Mouse (Mus musculus): ENCODE results near the gene Gm4779. TPM values are rescaled to one million over a fixed set of nuclear protein-coding genes. Genes with fewer than 3 reads are reported as not detected.

The Gm4779 gene
- polyA plus RNA-seq, 2 experiments, result 0.06 TPM

DNA sequence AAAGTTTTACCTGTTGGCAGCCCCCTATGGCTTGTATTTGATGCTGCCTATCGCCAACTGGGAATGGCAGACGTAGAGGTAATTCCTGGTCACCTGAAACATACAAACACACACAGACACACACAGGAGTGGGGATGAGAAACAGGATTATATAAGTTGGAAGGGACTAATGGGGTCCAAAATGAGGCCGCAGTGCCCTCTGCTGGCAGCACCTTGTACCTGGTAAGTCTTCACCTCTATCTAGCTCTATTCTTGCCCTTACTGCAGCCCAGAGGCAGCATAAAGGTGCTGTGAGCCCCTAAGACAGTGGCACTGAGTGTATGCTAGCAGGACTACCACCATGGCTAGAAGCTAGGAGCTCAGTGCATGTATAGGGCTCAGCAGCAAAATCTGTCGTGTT, 2.7 kb downstream of the Gm4779 start:
- Histone ChIP-seq H3K9me3 (ENCODE audit: control insufficient read depth, low read length) (no peaks in the 10 kb centered on the region), H3K9ac (replicated peaks) (no peak overlapping the region), H3K27ac (no peak overlapping the region), H3K4me1 (replicated peaks; ENCODE audit: control insufficient read depth in 2 of 2, insufficient read depth in 2 of 2, low read length in 1 of 2) (no peaks in the 10 kb centered on the region), H3K4me2 (ENCODE audit: low read depth) (no peak overlapping the region), H3K36me3 (replicated peaks; ENCODE audit: control insufficient read depth, insufficient read depth, low read depth) (no peaks in the 10 kb centered on the region), H3K27me3 (ENCODE audit: control insufficient read depth, insufficient read depth, low read length) (no peaks in the 10 kb centered on the region), H3K4me3 (ENCODE audit: insufficient read depth in 1 of 2, low read depth in 2 of 2, low read length in 2 of 2) (no peak overlapping the region)
- 29% methylated on average over 4 of the region's 4 CpGs for WGBS (ENCODE audit: insufficient replicate concordance)
- TF ChIP-seq CTCF (IDR thresholded peaks at IDR 0.05; ENCODE audit: low read depth) (peak; percentile 61), EP300 (IDR thresholded peaks at IDR 0.05; ENCODE audit: low read depth) (no peak)
- ATAC-seq (ENCODE audit: insufficient read depth) (no peak), DNase-seq (ENCODE audit: low read depth in 3 of 3, low spot score in 3 of 3) (no peak)

DNA sequence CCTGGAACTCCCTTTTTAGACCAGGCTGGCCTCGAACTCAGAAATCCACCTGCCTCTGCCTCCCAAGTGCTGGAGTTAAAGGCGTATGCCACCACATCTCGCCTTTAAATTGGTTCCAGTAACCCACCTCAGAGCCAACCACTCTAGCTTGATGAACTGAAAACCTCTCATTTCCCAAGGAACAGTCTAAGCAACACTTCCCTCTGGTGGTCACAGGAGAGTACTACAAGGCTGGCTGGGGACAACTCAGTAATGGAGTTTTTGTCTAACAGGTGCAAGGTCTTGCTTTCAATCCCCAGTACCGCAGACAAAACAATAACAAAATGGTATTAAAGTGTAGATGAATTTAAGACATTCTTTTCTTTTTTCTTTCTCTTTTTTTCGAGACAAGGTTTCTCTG, 22.2 kb downstream of the Gm4779 start:
- peak in 2 of 3 experiments; percentile 4 to 14 for DNase-seq (ENCODE audit: low read depth in 3 of 3, low spot score in 3 of 3)
- WGBS (ENCODE audit: insufficient replicate concordance), result 24% methylated on average over 5 of the region's 5 CpGs
- no peaks in the 10 kb centered on the region for H3K27me3 ChIP-seq (ENCODE audit: control insufficient read depth, insufficient read depth, low read length)
- H3K9me3 ChIP-seq (ENCODE audit: control insufficient read depth, low read length), result no peaks in the 10 kb centered on the region
- H3K36me3 ChIP-seq (replicated peaks; ENCODE audit: control insufficient read depth, insufficient read depth, low read depth), result no peaks in the 10 kb centered on the region
- H3K4me2 ChIP-seq (ENCODE audit: low read depth), result no peak overlapping the region
- no peak overlapping the region for H3K9ac ChIP-seq (replicated peaks)
- H3K4me3 ChIP-seq (ENCODE audit: insufficient read depth in 1 of 2, low read depth in 2 of 2, low read length in 2 of 2), result no peak overlapping the region
- ATAC-seq (ENCODE audit: insufficient read depth), result no peak
- H3K27ac ChIP-seq, result no peak overlapping the region
- TF ChIP-seq CTCF (IDR thresholded peaks at IDR 0.05; ENCODE audit: low read depth) (peak; percentile 74), EP300 (IDR thresholded peaks at IDR 0.05; ENCODE audit: low read depth) (no peak)
- no peaks in the 10 kb centered on the region for H3K4me1 ChIP-seq (replicated peaks; ENCODE audit: control insufficient read depth in 2 of 2, insufficient read depth in 2 of 2, low read length in 1 of 2)

GRCm38 (mm10) chrX:101770307-101770706, 23.9 kb downstream of the Gm4779 start:
- Histone ChIP-seq H3K4me1 (replicated peaks; ENCODE audit: control insufficient read depth in 2 of 2, insufficient read depth in 2 of 2, low read length in 1 of 2) (no peaks in the 10 kb centered on the region), H3K36me3 (replicated peaks; ENCODE audit: control insufficient read depth, insufficient read depth, low read depth) (no peaks in the 10 kb centered on the region), H3K4me2 (ENCODE audit: low read depth) (no peak overlapping the region), H3K27ac (no peak overlapping the region), H3K9me3 (ENCODE audit: control insufficient read depth, low read length) (no peaks in the 10 kb centered on the region), H3K4me3 (ENCODE audit: insufficient read depth in 1 of 2, low read depth in 2 of 2, low read length in 2 of 2) (no peak overlapping the region), H3K9ac (replicated peaks) (no peak overlapping the region), H3K27me3 (ENCODE audit: control insufficient read depth, insufficient read depth, low read length) (no peaks in the 10 kb centered on the region)
- ATAC-seq (ENCODE audit: insufficient read depth) (no peak), DNase-seq (ENCODE audit: low read depth in 3 of 3, low spot score in 3 of 3) (no peak)
- no peak for TF ChIP-seq EP300 (IDR thresholded peaks at IDR 0.05; ENCODE audit: low read depth)
- no peak for TF ChIP-seq CTCF (IDR thresholded peaks at IDR 0.05; ENCODE audit: low read depth)
- WGBS (ENCODE audit: insufficient replicate concordance), result 11% methylated on average over 3 of the region's 3 CpGs

GRCm38 (mm10) chrX:101769478-101769877, 24.7 kb downstream of the Gm4779 start:
- Histone ChIP-seq H3K4me2 (ENCODE audit: low read depth) (no peak overlapping the region), H3K27me3 (ENCODE audit: control insufficient read depth, insufficient read depth, low read length) (no peaks in the 10 kb centered on the region), H3K27ac (no peak overlapping the region), H3K4me1 (replicated peaks; ENCODE audit: control insufficient read depth in 2 of 2, insufficient read depth in 2 of 2, low read length in 1 of 2) (no peaks in the 10 kb centered on the region), H3K36me3 (replicated peaks; ENCODE audit: control insufficient read depth, insufficient read depth, low read depth) (no peaks in the 10 kb centered on the region), H3K9me3 (ENCODE audit: control insufficient read depth, low read length) (no peaks in the 10 kb centered on the region), H3K9ac (replicated peaks) (no peak overlapping the region), H3K4me3 (ENCODE audit: insufficient read depth in 1 of 2, low read depth in 2 of 2, low read length in 2 of 2) (no peak overlapping the region)
- whole genome bisulfite sequencing (ENCODE audit: insufficient replicate concordance), result 32% methylated on average over 2 of the region's 2 CpGs
- DNase-seq (ENCODE audit: low read depth in 3 of 3, low spot score in 3 of 3) (no peak), ATAC-seq (ENCODE audit: insufficient read depth) (no peak)
- TF ChIP-seq EP300 (IDR thresholded peaks at IDR 0.05; ENCODE audit: low read depth), result no peak
- no peak for TF ChIP-seq CTCF (IDR thresholded peaks at IDR 0.05; ENCODE audit: low read depth)

GRCm38 (mm10) chrX:101767280-101767679, 26.9 kb downstream of the Gm4779 start:
- Histone ChIP-seq H3K36me3 (replicated peaks; ENCODE audit: control insufficient read depth, insufficient read depth, low read depth) (no peaks in the 10 kb centered on the region), H3K9me3 (ENCODE audit: control insufficient read depth, low read length) (no peaks in the 10 kb centered on the region), H3K27me3 (ENCODE audit: control insufficient read depth, insufficient read depth, low read length) (no peaks in the 10 kb centered on the region), H3K4me2 (ENCODE audit: low read depth) (no peak overlapping the region), H3K9ac (replicated peaks) (no peak overlapping the region), H3K4me3 (ENCODE audit: insufficient read depth in 1 of 2, low read depth in 2 of 2, low read length in 2 of 2) (no peak overlapping the region), H3K27ac (no peak overlapping the region), H3K4me1 (replicated peaks; ENCODE audit: control insufficient read depth in 2 of 2, insufficient read depth in 2 of 2, low read length in 1 of 2) (no peaks in the 10 kb centered on the region)
- WGBS (ENCODE audit: insufficient replicate concordance), result 36% methylated on average over 7 of the region's 7 CpGs
- TF ChIP-seq CTCF (IDR thresholded peaks at IDR 0.05; ENCODE audit: low read depth), result no peak
- TF ChIP-seq EP300 (IDR thresholded peaks at IDR 0.05; ENCODE audit: low read depth), result no peak
- ATAC-seq (ENCODE audit: insufficient read depth), result no peak
- no peak for DNase-seq (ENCODE audit: low read depth in 3 of 3, low spot score in 3 of 3)

Measured in liver, embryonic 14.5 days (tissue).